Mouse (Mus musculus): ENCODE measurements at regions not wholly inside any gene's neighbourhood (a gene's known extent, or its start where the extent isn't known, plus 50 kb on each side); places are given as distances from the start of the nearest gene placed in this dataset.

DNA sequence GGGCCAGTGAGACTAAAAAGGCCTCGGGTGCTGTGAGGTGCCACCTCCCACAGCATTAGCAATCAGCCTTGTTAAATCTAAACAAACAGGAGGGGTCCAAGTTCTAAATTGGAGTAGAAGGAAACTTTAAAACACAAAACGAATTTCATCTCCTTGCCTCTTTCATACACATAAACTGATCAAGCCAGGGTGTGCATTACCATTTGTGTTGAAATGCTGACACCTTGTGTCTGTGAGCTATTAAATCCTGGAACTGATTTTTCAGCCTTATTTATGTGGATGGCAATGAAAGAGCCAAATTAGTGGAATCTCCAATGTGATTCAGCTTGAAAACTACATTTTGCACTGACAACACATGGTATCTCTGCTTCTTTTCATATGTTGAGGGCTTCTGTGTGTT, 114.8 kb downstream of the Pcsk1 start:
- in situ Hi-C loops (cut with MboI; ENCODE audit: low pct_unique_long_range_greater_than_20kb in 1 of 2, low sequenced_read_pairs in 2 of 2, unreplicated experiment in 1 of 2): no loop called here

- in situ Hi-C loops (cut with MboI; ENCODE audit: low pct_unique_long_range_greater_than_20kb in 1 of 2, low sequenced_read_pairs in 2 of 2, unreplicated experiment in 1 of 2): no loop called here
Observed at GRCm38 (mm10) chr13:75223944-75224343, 134.3 kb downstream of the Pcsk1 start.

GRCm38 (mm10) chr13:75225581-75226297, 136.1 kb downstream of the Pcsk1 start:
- in situ Hi-C loops (cut with MboI; ENCODE audit: low pct_unique_long_range_greater_than_20kb in 1 of 2, low sequenced_read_pairs in 2 of 2, unreplicated experiment in 1 of 2): loop anchor here in 1 of 2 experiments (25.0 kb wide), 2 partner anchors 387 to 562 kb away; no protein-coding TSS in a partner anchor

GRCm38 (mm10) chr13:75227616-75228277, 138.1 kb downstream of the Pcsk1 start:
- in situ Hi-C loops (cut with MboI; ENCODE audit: low pct_unique_long_range_greater_than_20kb in 1 of 2, low sequenced_read_pairs in 2 of 2, unreplicated experiment in 1 of 2): loop anchor here in 1 of 2 experiments (25.0 kb wide), 2 partner anchors 385 to 560 kb away; no protein-coding TSS in a partner anchor

- in situ Hi-C loops (cut with MboI; ENCODE audit: low pct_unique_long_range_greater_than_20kb in 1 of 2, low sequenced_read_pairs in 2 of 2, unreplicated experiment in 1 of 2): loop anchor here (10.0 to 25.0 kb wide), 3 partner anchors 376 to 558 kb away; no protein-coding TSS in a partner anchor
Observed at GRCm38 (mm10) chr13:75236424-75236823, 146.8 kb downstream of the Pcsk1 start.

Measured in mouse embryonic stem cell (cell line).